Mouse (Mus musculus) olfactory bulb, adult 2 months (tissue): Measurements from ENCODE around the gene Cdk10. TPM values are rescaled to one million over a fixed set of nuclear protein-coding genes. Genes with fewer than 3 reads are reported as not detected.

Source experiments
- H3K27ac ChIP-seq: fragments of 200-500 bp; 2 replicates; pipeline ENCODE4 v1.5.1; 2012; ENCODE audit warnings: low read depth, low read length; ENCODE audit not compliant: insufficient read depth
- H3K4me1 ChIP-seq: fragments of 200-500 bp; 2 replicates; pipeline ENCODE4 v1.6.1; 2012; ENCODE audit warnings: low read length; ENCODE audit not compliant: control insufficient read depth, insufficient read depth
- H3K4me3 ChIP-seq: fragments of 200-500 bp; 2 replicates; pipeline ENCODE4 v1.5.1; 2012; ENCODE audit warnings: mild to moderate bottlenecking, low read depth, low read length, moderate library complexity; ENCODE audit not compliant: insufficient read depth
- CTCF ChIP-seq: fragments of 200-500 bp; IDR thresholded peaks from 2 replicates; pipeline ENCODE4 v1.5.1; 2012; ENCODE audit warnings: low read depth, mild to moderate bottlenecking, low read length, moderate library complexity; ENCODE audit not compliant: insufficient read depth
- POLR2A ChIP-seq: fragments of 200-500 bp; IDR thresholded peaks from 2 replicates; pipeline ENCODE4 v1.6.1; 2012; ENCODE audit warnings: mild to moderate bottlenecking, low read depth, low read length, moderate library complexity; ENCODE audit not compliant: insufficient read depth
- WGBS: fragments of 180-500 bp; shearing (Covaris S2); methylation state at CpG from one replicate; pipeline ENCODE4 v1.1.7; 2018; 5-methylcytosine and 5-hydroxymethylcytosine counted together
- polyA plus RNA-seq: library from polyadenylated mRNA; stranded (reverse); fragments of >200 nt; gene quantifications from 2 replicates; pipeline ENCODE4 v1.2.4, GENCODE M21; 2012; ENCODE audit warnings: low replicate concordance; ENCODE audit not compliant: missing spikeins, insufficient read depth, insufficient read length

The Cdk10 gene
- polyA plus RNA-seq, 1 experiment: not detected

- H3K4me1 ChIP-seq: no peaks in the 10 kb centered on the region
- H3K27ac ChIP-seq: no peak overlapping the region
- WGBS: 74% methylated on average over 14 of the region's 14 CpGs
- TF ChIP-seq POLR2A (no peak), CTCF (no peak)
- no peak overlapping the region for H3K4me3 ChIP-seq
Observed at GRCm38 (mm10) chr8:123199864-123200263, 24.8 kb upstream of the Cdk10 start.

- 20% methylated on average over 5 of the region's 5 CpGs for WGBS
Observed at GRCm38 (mm10) chr8:123202288-123202687, 22.4 kb upstream of the Cdk10 start.

GRCm38 (mm10) chr8:123203571-123203970 is 21.1 kb upstream of the Cdk10 start:
- TF ChIP-seq POLR2A: no peak
- no peak for TF ChIP-seq CTCF

More at GRCm38 (mm10) chr8:123202288-123202687, 22.4 kb upstream of the Cdk10 start:
- Histone ChIP-seq H3K27ac (no peak overlapping the region), H3K4me1 (no peaks in the 10 kb centered on the region), H3K4me3 (no peak overlapping the region)
- TF ChIP-seq CTCF (no peak), POLR2A (no peak)

GRCm38 (mm10) chr8:123211876-123212275 is 12.8 kb upstream of the Cdk10 start:
- WGBS: 33% methylated on average over 10 of the region's 10 CpGs
- H3K27ac ChIP-seq: no peak overlapping the region
- H3K4me1 ChIP-seq: peaks cover 11% of the 10 kb centered on the region

More at GRCm38 (mm10) chr8:123203571-123203970, 21.1 kb upstream of the Cdk10 start:
- no peak overlapping the region for H3K4me3 ChIP-seq
- no peak overlapping the region for H3K27ac ChIP-seq
- no peaks in the 10 kb centered on the region for H3K4me1 ChIP-seq
- 71% methylated on average over 3 of the region's 3 CpGs for WGBS

GRCm38 (mm10) chr8:123212321-123213117 is 12.1 kb upstream of the Cdk10 start, which contains the start of the genes Chmp1a and Spata33:
TSS of gene Chmp1a (minus strand) at chr8:123212763.
TSS of gene Spata33 (plus strand) at chr8:123212832.
- no peak within 1 kb of the TSS; the same call in 1 of the 2 replicates for H3K27ac ChIP-seq

More at GRCm38 (mm10) chr8:123211876-123212275, 12.8 kb upstream of the Cdk10 start:
- peak overlapping the region; percentile 71 for H3K4me3 ChIP-seq
- TF ChIP-seq CTCF: no peak
- no peak for TF ChIP-seq POLR2A

GRCm38 (mm10) chr8:123213118-123213772 is 11.4 kb upstream of the Cdk10 start:
- TF ChIP-seq POLR2A: no peak
- TF ChIP-seq CTCF: no peak; the same call in 1 of the 2 replicates
- H3K4me3 ChIP-seq: peak overlapping the region; percentile 71
- 10% methylated on average over 22 of the region's 22 CpGs for WGBS
- H3K27ac ChIP-seq: no peak overlapping the region; the same call in 1 of the 2 replicates
- peaks cover 11% of the 10 kb centered on the region for H3K4me1 ChIP-seq

More at GRCm38 (mm10) chr8:123212321-123213117, 12.1 kb upstream of the Cdk10 start, which contains the start of the genes Chmp1a and Spata33:
- TF ChIP-seq CTCF: peak; percentile 88
- peak; percentile 90 for TF ChIP-seq POLR2A
- WGBS: under 1% methylated on average over 76 of the region's 76 CpGs
- Histone ChIP-seq H3K4me3 (peak within 1 kb of the TSS; percentile 71), H3K4me1 (peaks cover 11% of the 10 kb centered on the region)

- Histone ChIP-seq H3K4me1 (peaks cover 9% of the 10 kb centered on the region), H3K4me3 (no peak overlapping the region), H3K27ac (no peak overlapping the region)
- TF ChIP-seq POLR2A (no peak), CTCF (no peak)
- WGBS: 87% methylated on average over 3 of the region's 3 CpGs
Observed at GRCm38 (mm10) chr8:123215430-123215829, 9.2 kb upstream of the Cdk10 start.

- 33% methylated on average over 1 of the region's 1 CpGs for WGBS
- Histone ChIP-seq H3K4me3 (no peak overlapping the region), H3K4me1 (peaks cover 3% of the 10 kb centered on the region; the same call in 1 of the 2 replicates)
Observed at GRCm38 (mm10) chr8:123220917-123221316, 3.7 kb upstream of the Cdk10 start.

More at GRCm38 (mm10) chr8:123220917-123221316, 3.7 kb upstream of the Cdk10 start:
- TF ChIP-seq CTCF (no peak), POLR2A (no peak)
- no peak overlapping the region for H3K27ac ChIP-seq
